Mouse (Mus musculus): Measurements from ENCODE around the gene Kcnh1.

DNA sequence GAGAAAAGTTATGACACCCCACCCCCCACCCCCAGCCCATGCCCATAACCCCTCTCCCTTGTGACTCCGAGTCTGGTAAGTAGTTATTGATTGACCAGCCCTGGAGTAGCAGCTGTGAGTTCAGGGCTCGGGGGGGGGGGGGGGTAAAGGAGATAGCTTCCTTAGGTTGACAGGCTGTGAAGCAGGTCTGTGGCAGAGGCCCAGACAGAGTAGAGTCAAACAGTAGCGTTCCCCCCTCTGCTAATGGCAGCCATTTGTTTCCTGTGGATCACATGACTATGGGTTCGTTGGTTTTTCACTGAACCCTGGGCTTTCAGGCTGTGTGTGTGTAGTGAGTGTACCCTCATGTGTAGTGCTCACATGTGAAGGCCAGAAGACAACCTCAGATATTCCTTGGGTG is 102.8 kb downstream of the Kcnh1 start:
- TF ChIP-seq EP300 (optimal IDR thresholded peaks at IDR 0.05) = no peak
- no peak for TF ChIP-seq CTCF (IDR thresholded peaks at IDR 0.05; ENCODE audit: low read depth)

Measured in stomach, postnatal 0 days (tissue).